Mouse (Mus musculus) forebrain, embryonic 13.5 days (tissue): ENCODE data around the gene Sncg. TPM values are rescaled to one million over a fixed set of nuclear protein-coding genes. Genes with fewer than 3 reads are reported as not detected.
"Not testable (repeated sequence)": the region's sequence is repeated elsewhere in the genome, so short reads cannot be mapped to it uniquely, and the experiment has no call there.

Experiments used
- ATAC-seq: fragments of 200-750 bp; cut with Nextera tagmentation; 2 replicates; pipeline ENCODE4 v1.8.0; 2017
- H3K27ac ChIP-seq: fragments of 300-500 bp; sonication (generic); 2 replicates; pipeline ENCODE4 v1.5.1; 2015; ENCODE audit warnings: inconsistent platforms, mild to moderate bottlenecking, moderate library complexity
- H3K27me3 ChIP-seq: fragments of 300-500 bp; sonication (generic); 2 replicates; pipeline ENCODE4 v1.6.1; 2015; ENCODE audit warnings: mild to moderate bottlenecking, inconsistent platforms
- H3K36me3 ChIP-seq: fragments of 300-500 bp; sonication (generic); 2 replicates; pipeline ENCODE4 v1.6.1; 2015; ENCODE audit warnings: mild to moderate bottlenecking, inconsistent platforms; ENCODE audit not compliant: poor library complexity, severe bottlenecking
- H3K4me1 ChIP-seq: fragments of 300-500 bp; sonication (generic); 2 replicates; pipeline ENCODE4 v1.6.1; 2015; ENCODE audit warnings: inconsistent platforms
- H3K4me2 ChIP-seq: fragments of 300-500 bp; sonication (generic); 2 replicates; pipeline ENCODE4 v1.6.1; 2015; ENCODE audit warnings: inconsistent platforms, mild to moderate bottlenecking, moderate library complexity
- H3K4me3 ChIP-seq: fragments of 300-500 bp; sonication (generic); 2 replicates; pipeline ENCODE4 v1.5.1; 2015; ENCODE audit warnings: mild to moderate bottlenecking, inconsistent platforms
- H3K9ac ChIP-seq: fragments of 300-500 bp; sonication (generic); 2 replicates; pipeline ENCODE4 v1.6.1; 2015; ENCODE audit warnings: mild to moderate bottlenecking, inconsistent platforms
- H3K9me3 ChIP-seq: fragments of 300-500 bp; sonication (generic); replicated peaks from 2 replicates; pipeline ENCODE4 v1.6.1; 2016; ENCODE audit warnings: inconsistent platforms
- WGBS: fragments of 180-500 bp; shearing (Covaris S2); methylation state at CpG from one replicate; pipeline ENCODE4 v1.1.7; 2015; 5-methylcytosine and 5-hydroxymethylcytosine counted together
- polyA plus RNA-seq: library from polyadenylated mRNA; unstranded; fragments of >200 nt; fragmentation: Nextera tagmentation; extraction: Ambion mirVana; gene quantifications from 2 replicates; pipeline ENCODE4 v1.2.1, GENCODE M21; 2015

Sncg gene
- polyA plus RNA-seq, 1 experiment from 2014 or later = 4.5 TPM

DNA sequence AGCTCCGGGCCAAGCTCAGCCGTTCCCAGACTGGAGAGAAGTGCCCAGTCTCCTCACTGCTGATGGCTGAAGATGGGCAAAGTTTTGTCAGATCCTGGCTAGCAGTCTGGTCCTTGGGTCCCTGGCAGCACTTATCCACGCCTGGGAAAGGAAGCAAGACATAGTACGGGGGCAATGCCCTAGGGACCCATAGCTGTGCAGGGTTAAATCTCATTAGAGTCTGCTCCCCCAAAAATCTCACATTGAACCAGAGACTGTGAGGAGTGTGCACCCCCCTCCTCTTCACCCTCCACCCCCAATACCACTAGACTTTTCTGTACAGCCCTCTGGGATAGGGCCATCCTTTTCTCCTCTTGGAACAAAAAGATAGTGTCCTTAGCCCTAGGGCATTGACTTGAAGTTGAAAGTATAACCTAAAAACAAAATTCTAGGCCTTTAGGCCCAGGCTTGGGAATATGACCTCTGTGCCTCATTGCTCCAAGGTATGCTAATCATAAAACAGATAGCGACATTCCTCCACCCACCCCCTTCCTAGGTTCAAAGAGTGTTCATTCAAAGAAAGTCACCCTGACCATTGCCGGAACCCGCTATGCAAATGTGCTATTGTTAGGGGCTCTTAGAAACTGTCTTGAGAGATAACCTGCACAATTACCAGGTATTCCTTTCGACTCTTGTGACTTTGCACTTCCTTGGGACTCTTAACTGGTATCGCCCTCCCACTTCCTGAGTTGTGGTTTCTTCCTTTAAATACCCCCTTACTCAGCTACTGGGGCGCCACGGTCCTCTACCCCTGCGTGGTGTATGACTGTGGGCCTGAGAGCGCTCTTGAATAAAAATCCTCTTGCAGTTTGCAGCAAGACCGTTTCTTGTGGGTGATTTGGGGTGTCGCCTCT, 10.1 kb downstream of the Sncg start:
- H3K4me1 ChIP-seq = peaks cover 15% of the 10 kb centered on the region
- not testable (repeated sequence) for H3K9me3 ChIP-seq, H3K27me3 ChIP-seq, H3K36me3 ChIP-seq, ATAC-seq
- H3K9ac ChIP-seq = peak overlapping the region; percentile 66
- 75% methylated on average over 15 of the region's 15 CpGs for WGBS
- H3K27ac ChIP-seq = 0 out of 2 replicates have a peak overlapping the region, but pooled peaks have one; percentile 31
- H3K4me2 ChIP-seq = peak overlapping the region; percentile 86
- H3K4me3 ChIP-seq = peak overlapping the region; percentile 46

DNA sequence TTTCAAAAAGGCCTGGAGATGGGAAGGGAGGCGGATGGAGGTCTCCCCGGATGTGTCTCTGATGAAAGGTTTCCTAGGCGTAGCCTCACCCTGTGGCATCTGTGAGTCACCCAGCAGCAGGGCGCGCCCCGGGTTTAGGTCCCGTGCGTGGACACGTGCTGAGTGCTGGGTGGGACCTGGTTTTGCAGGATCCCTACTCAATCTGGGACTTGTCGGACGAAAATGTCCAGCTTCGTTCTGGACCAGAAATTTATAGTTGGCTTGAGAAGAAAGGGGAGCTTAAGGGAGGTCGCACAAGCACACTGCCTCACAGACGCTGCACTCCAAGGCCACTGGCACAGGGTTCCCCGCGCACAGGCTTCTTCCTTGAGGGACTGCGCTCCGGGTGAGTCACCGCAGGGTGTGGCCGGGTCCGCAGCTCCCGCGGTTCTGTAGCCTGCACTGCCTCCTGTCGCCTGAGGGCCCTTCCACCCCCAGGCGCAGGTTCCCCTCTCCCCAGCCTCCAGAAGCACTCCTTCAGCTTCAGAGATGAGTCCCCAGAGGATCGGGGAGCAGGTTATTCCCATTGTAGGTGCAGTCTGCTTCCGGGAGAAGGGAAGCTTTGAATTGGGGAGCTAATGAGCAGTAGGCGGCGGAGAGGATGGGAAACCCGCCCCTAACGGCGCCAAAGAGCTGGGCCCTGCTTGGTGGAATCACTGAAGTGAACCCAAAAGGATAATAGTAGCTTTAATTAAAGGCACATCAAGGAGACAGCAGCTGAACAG, 10.9 kb downstream of the Sncg start:
- Histone ChIP-seq H3K36me3 (no peaks in the 10 kb centered on the region), H3K27me3 (peaks cover 5% of the 10 kb centered on the region; the same call in 1 of the 2 replicates), H3K9me3 (no peaks in the 10 kb centered on the region), H3K9ac (peak overlapping the region; percentile 66), H3K4me2 (peak overlapping the region; percentile 86), H3K27ac (0 out of 2 replicates have a peak overlapping the region, but pooled peaks have one; percentile 31), H3K4me3 (peak overlapping the region; percentile 46), H3K4me1 (peaks cover 15% of the 10 kb centered on the region)
- WGBS = under 1% methylated on average over 32 of the region's 32 CpGs
- peak; percentile 85 for ATAC-seq

DNA sequence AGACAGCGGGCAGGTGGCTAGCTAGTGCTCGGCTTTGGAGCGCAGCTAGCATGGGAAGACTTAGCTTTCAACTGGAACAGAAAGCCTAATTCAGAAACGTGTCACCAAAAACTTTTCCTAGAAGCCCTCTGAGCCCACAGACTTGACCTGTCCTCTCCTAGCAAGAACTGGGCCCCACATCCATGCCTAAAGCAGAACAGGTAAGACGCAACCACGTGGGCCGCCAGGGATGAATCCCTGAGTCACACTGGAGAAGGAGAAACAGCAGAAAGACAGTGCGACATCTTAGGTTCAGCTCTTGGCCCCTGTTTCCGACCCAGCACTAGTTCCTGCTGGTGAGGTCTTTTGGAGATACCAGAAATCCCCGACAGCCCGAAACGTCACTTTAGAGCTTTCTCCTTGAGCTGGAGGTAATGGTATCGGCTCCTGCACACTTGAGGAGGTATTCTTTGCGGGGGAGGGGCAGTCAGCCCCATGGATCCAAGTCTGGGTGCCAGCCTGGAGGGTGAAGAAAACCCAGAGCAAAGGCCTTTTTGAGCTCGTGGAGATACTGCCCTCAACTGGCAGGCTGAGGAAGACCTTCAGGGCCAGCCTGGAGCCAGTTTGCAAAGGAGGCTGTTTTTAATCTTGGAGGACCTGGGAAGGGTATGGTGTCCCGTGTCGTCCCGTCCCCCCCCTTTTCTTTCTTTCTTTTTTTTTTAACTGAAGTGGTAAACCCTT, 11.7 kb downstream of the Sncg start:
- H3K9me3 ChIP-seq = no peaks in the 10 kb centered on the region
- peak overlapping the region; percentile 66; the same call in 1 of the 2 replicates for H3K9ac ChIP-seq
- H3K27me3 ChIP-seq = peaks cover 5% of the 10 kb centered on the region; the same call in 1 of the 2 replicates
- peak overlapping the region; percentile 46 for H3K4me3 ChIP-seq
- ATAC-seq = peak; percentile 75
- H3K36me3 ChIP-seq = no peaks in the 10 kb centered on the region
- 31% methylated on average over 18 of the region's 18 CpGs for WGBS
- H3K27ac ChIP-seq = no peak overlapping the region
- peaks cover 15% of the 10 kb centered on the region for H3K4me1 ChIP-seq
- H3K4me2 ChIP-seq = peak overlapping the region; percentile 86

DNA sequence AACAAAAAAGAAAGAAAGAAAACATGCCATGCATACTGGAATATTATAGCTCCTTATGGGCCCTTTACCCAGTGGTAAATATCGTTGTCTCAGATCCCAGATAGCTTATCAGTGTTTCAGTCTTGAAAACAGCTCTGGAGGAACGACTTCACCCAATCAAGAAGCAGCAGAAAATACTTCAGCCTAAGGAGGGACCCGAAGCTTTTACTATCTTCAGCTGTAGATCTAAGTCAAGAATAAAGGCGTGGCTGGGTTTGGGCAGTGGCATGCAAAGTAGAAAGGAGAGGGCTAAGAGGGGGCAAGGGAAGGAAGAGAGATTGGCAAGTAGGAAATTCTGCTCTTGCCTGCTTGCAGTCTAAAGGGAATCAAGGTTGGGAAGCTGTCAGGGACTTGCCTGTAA, 12.5 kb downstream of the Sncg start:
- no peak for ATAC-seq
- no peak overlapping the region for H3K4me3 ChIP-seq

GRCm38 (mm10) chr14:34360251-34360650, 14.3 kb downstream of the Sncg start:
- no peak for ATAC-seq
- H3K36me3 ChIP-seq = no peaks in the 10 kb centered on the region
- 40% methylated on average over 6 of the region's 6 CpGs for WGBS
- no peak overlapping the region for H3K9ac ChIP-seq
- peaks cover 15% of the 10 kb centered on the region for H3K4me1 ChIP-seq
- H3K4me2 ChIP-seq = no peak overlapping the region
- no peak overlapping the region for H3K4me3 ChIP-seq
- no peak overlapping the region for H3K27ac ChIP-seq
- H3K27me3 ChIP-seq = peaks cover 5% of the 10 kb centered on the region; the same call in 1 of the 2 replicates
- no peaks in the 10 kb centered on the region for H3K9me3 ChIP-seq

More for the DNA sequence above, 12.5 kb downstream of the Sncg start:
- Histone ChIP-seq H3K9me3 (no peaks in the 10 kb centered on the region), H3K4me1 (peaks cover 15% of the 10 kb centered on the region), H3K27me3 (peaks cover 5% of the 10 kb centered on the region; the same call in 1 of the 2 replicates), H3K36me3 (no peaks in the 10 kb centered on the region), H3K4me2 (no peak overlapping the region), H3K27ac (no peak overlapping the region), H3K9ac (no peak overlapping the region)
- WGBS = 88% methylated on average over 4 of the region's 4 CpGs

GRCm38 (mm10) chr14:34359676-34360244, 14.8 kb downstream of the Sncg start:
- Histone ChIP-seq H3K9ac (no peak overlapping the region), H3K4me1 (peaks cover 15% of the 10 kb centered on the region), H3K4me2 (no peak overlapping the region), H3K27ac (no peak overlapping the region), H3K36me3 (no peaks in the 10 kb centered on the region), H3K4me3 (no peak overlapping the region), H3K9me3 (no peaks in the 10 kb centered on the region), H3K27me3 (peaks cover 5% of the 10 kb centered on the region; the same call in 1 of the 2 replicates)
- 30% methylated on average over 5 of the region's 5 CpGs for WGBS
- ATAC-seq = no peak

GRCm38 (mm10) chr14:34357671-34358455, 16.7 kb downstream of the Sncg start:
- ATAC-seq = no peak
- no peaks in the 10 kb centered on the region for H3K4me1 ChIP-seq
- 84% methylated on average over 7 of the region's 7 CpGs for WGBS
- H3K27me3 ChIP-seq = peaks cover 3% of the 10 kb centered on the region; the same call in 1 of the 2 replicates
- H3K9ac ChIP-seq = no peak overlapping the region
- no peaks in the 10 kb centered on the region for H3K36me3 ChIP-seq
- no peak overlapping the region for H3K4me2 ChIP-seq
- no peaks in the 10 kb centered on the region for H3K9me3 ChIP-seq
- H3K4me3 ChIP-seq = no peak overlapping the region
- H3K27ac ChIP-seq = no peak overlapping the region

DNA sequence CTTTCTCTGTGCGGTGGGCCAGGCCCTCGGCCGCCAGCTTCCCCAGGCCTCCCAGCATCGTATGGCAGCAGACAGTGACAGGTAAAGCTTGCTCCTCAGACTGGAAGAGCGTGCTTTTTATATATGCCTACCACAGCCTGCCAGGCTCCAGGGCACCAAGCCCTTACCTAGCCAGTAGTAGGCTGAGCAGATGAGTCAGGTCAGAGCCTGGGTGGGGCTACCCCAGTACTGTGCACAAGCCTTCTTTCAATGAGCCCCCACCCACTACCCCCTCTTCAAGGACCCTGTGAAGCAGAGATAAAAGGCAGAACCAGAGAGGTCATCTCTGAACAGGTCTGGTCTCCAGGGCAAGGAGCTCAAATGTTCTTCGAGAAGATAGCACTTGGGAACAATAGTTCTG, 19.3 kb downstream of the Sncg start, which contains the start of gene Fam25c:
Gene Fam25c, minus strand, starts transcription at position 133 of the 400 bp plus-strand sequence.
- H3K4me2 ChIP-seq = no peak within 1 kb of the TSS
- WGBS = 85% methylated on average over 6 of the region's 6 CpGs
- no peaks in the 10 kb centered on the region for H3K27me3 ChIP-seq
- H3K9ac ChIP-seq = no peak within 1 kb of the TSS
- H3K9me3 ChIP-seq = no peaks in the 10 kb centered on the region
- no peaks in the 10 kb centered on the region for H3K4me1 ChIP-seq
- no peak for ATAC-seq
- no peak within 1 kb of the TSS for H3K27ac ChIP-seq
- H3K36me3 ChIP-seq = no peaks in the 10 kb centered on the region
- H3K4me3 ChIP-seq = no peak within 1 kb of the TSS

- Histone ChIP-seq H3K4me1 (no peaks in the 10 kb centered on the region), H3K4me3 (no peak overlapping the region), H3K4me2 (no peak overlapping the region), H3K27me3 (no peaks in the 10 kb centered on the region), H3K9me3 (no peaks in the 10 kb centered on the region), H3K27ac (no peak overlapping the region), H3K36me3 (no peaks in the 10 kb centered on the region), H3K9ac (no peak overlapping the region)
- whole genome bisulfite sequencing = 81% methylated on average over 4 of the region's 4 CpGs
- ATAC-seq = no peak
Observed at GRCm38 (mm10) chr14:34354456-34354855, 20.1 kb downstream of the Sncg start.

- Histone ChIP-seq H3K9me3 (no peaks in the 10 kb centered on the region), H3K9ac (no peak overlapping the region), H3K4me1 (no peaks in the 10 kb centered on the region), H3K4me3 (no peak overlapping the region), H3K27me3 (no peaks in the 10 kb centered on the region), H3K36me3 (no peaks in the 10 kb centered on the region), H3K4me2 (no peak overlapping the region), H3K27ac (no peak overlapping the region)
- no peak for ATAC-seq
- WGBS = 89% methylated on average over 3 of the region's 3 CpGs
Observed at GRCm38 (mm10) chr14:34353326-34353725, 21.3 kb downstream of the Sncg start.

GRCm38 (mm10) chr14:34352523-34352922, 22.1 kb downstream of the Sncg start:
- Histone ChIP-seq H3K4me1 (no peaks in the 10 kb centered on the region), H3K9me3 (no peaks in the 10 kb centered on the region), H3K4me3 (no peak overlapping the region), H3K36me3 (no peaks in the 10 kb centered on the region), H3K9ac (no peak overlapping the region), H3K27ac (no peak overlapping the region), H3K27me3 (no peaks in the 10 kb centered on the region), H3K4me2 (no peak overlapping the region)
- ATAC-seq = no peak
- WGBS = 69% methylated on average over 6 of the region's 6 CpGs
